ENCODE assay signal across 8 mouse cellular contexts in genomic region chr2:181838293-181838680, GRCm38 (mm10). TPM values are rescaled to one million over a fixed set of nuclear protein-coding genes. Genes with fewer than 3 reads are reported as not detected.
A peak's percentile ranks its signal among the peaks of the same experiment; 100 is the strongest.
DNase-seq lines count a peak whose midpoint lies in the region; ATAC-seq and TF ChIP-seq lines count a peak whose summit lies in the region.

No protein-coding gene starts in this region.

- peaks cover 9% of the 10 kb centered on the region in 2 experiments for H3K4me1 ChIP-seq in MEL (ENCODE audit: control insufficient read depth in 1 of 2, insufficient read depth in 2 of 2, low read length in 2 of 2)
- no peaks in the 10 kb centered on the region for H3K4me1 ChIP-seq in embryonic fibroblast, embryonic 13.5 days (ENCODE audit: control insufficient read depth, insufficient read depth, low read length)
- H3K4me1 ChIP-seq in hindbrain, embryonic 14.5 days (replicated peaks; ENCODE audit: control insufficient read depth, insufficient read depth, low read length), result peaks cover 5% of the 10 kb centered on the region; the same call in 1 of the 2 replicates
- no peaks in the 10 kb centered on the region; the same call in 1 of the 2 replicates for H3K4me1 ChIP-seq in liver, embryonic 11.5 days (replicated peaks; ENCODE audit: control insufficient read depth, insufficient read depth, low read length)
- H3K4me1 ChIP-seq in neural tube, embryonic 14.5 days (ENCODE audit: control insufficient read depth, insufficient read depth, low read length), result peaks cover 10% of the 10 kb centered on the region; the same call in 1 of the 2 replicates

- H3K27ac ChIP-seq in MEL (ENCODE audit: control insufficient read depth, low read depth, low read length), result no peak overlapping the region
- no peak overlapping the region for H3K27ac ChIP-seq in embryonic fibroblast, embryonic 13.5 days (ENCODE audit: insufficient read depth, low read length)
- peak overlapping the region; percentile 81 for H3K27ac ChIP-seq in hindbrain, embryonic 14.5 days
- no peak overlapping the region for H3K27ac ChIP-seq in liver, embryonic 11.5 days (ENCODE audit: low read depth, low read length)
- H3K27ac ChIP-seq in neural tube, embryonic 14.5 days (ENCODE audit: low read depth, low read length), result no peak overlapping the region; the same call in 1 of the 2 replicates

- H3K9me3 ChIP-seq in MEL (replicated peaks; ENCODE audit: insufficient read depth, low read length), result no peaks in the 10 kb centered on the region
- H3K9me3 ChIP-seq in hindbrain, embryonic 14.5 days (ENCODE audit: control insufficient read depth, low read length), result no peaks in the 10 kb centered on the region
- H3K9me3 ChIP-seq in liver, embryonic 11.5 days (ENCODE audit: control insufficient read depth, low read length), result no peaks in the 10 kb centered on the region
- no peaks in the 10 kb centered on the region for H3K9me3 ChIP-seq in neural tube, embryonic 14.5 days (ENCODE audit: control insufficient read depth, low read length)

- WGBS in hindbrain, embryonic 14.5 days, result 0% methylated on average over 3 of the region's 3 CpGs
- 11% methylated on average over 3 of the region's 3 CpGs for WGBS in liver, embryonic 11.5 days
- WGBS in neural tube, embryonic 14.5 days, result 0% methylated on average over 3 of the region's 3 CpGs

- peak overlapping the region; percentile 77 for H3K9ac ChIP-seq in MEL (ENCODE audit: control insufficient read depth, low read depth, low read length, poor library complexity, severe bottlenecking)
- H3K9ac ChIP-seq in hindbrain, embryonic 14.5 days, result peak overlapping the region; percentile 78
- peak overlapping the region; percentile 72 for H3K9ac ChIP-seq in liver, embryonic 11.5 days (ENCODE audit: low read depth, low read length)
- peak overlapping the region; percentile 67 for H3K9ac ChIP-seq in neural tube, embryonic 14.5 days (replicated peaks; ENCODE audit: low read depth, low read length)

- peaks cover 3 to 11% of the 10 kb centered on the region in 2 experiments; a peak in 3 of 4 replicates for H3K36me3 ChIP-seq in MEL (ENCODE audit: control insufficient read depth in 1 of 2, insufficient read depth in 2 of 2, low read length in 2 of 2)
- H3K36me3 ChIP-seq in hindbrain, embryonic 14.5 days (replicated peaks; ENCODE audit: control insufficient read depth, insufficient read depth), result peaks cover 21% of the 10 kb centered on the region
- no peaks in the 10 kb centered on the region for H3K36me3 ChIP-seq in liver, embryonic 11.5 days (ENCODE audit: control insufficient read depth, insufficient read depth, low read length)
- H3K36me3 ChIP-seq in neural tube, embryonic 14.5 days (ENCODE audit: control insufficient read depth, insufficient read depth, low read length), result no peaks in the 10 kb centered on the region; the same call in 1 of the 2 replicates

- TF ChIP-seq CTCF in MEL (IDR thresholded peaks at IDR 0.05 in 2 of 3, conservative IDR thresholded peaks at IDR 0.05 in 1 of 3; ENCODE audit: control insufficient read depth in 1 of 3, insufficient read depth in 1 of 3, low read depth in 2 of 3, low read length in 3 of 3, poor library complexity in 1 of 3, severe bottlenecking in 1 of 3), result no peak
- no peak for TF ChIP-seq CTCF in embryonic fibroblast, embryonic 13.5 days (IDR thresholded peaks at IDR 0.05; ENCODE audit: borderline replicate concordance, insufficient read depth, low read length)

- TF ChIP-seq POLR2A in MEL (IDR thresholded peaks at IDR 0.05; ENCODE audit: control insufficient read depth in 1 of 2, insufficient read depth in 1 of 2, low read depth in 1 of 2, low read length in 2 of 2, poor library complexity in 1 of 2), result no peak
- TF ChIP-seq POLR2A in embryonic fibroblast, embryonic 13.5 days (IDR thresholded peaks at IDR 0.05; ENCODE audit: low read depth, low read length), result no peak

- peak; percentile 12 for DNase-seq in embryo, embryonic 11 days
- no peak for DNase-seq in embryo, embryonic 9.5 days (ENCODE audit: extremely low spot score)
- DNase-seq in MEL (ENCODE audit: low read depth, low spot score), result peak; percentile 33
- DNase-seq in hindbrain, embryonic 14.5 days (ENCODE audit: low spot score), result no peak
- DNase-seq in liver, embryonic 11.5 days (ENCODE audit: low spot score), result no peak

- no peak for ATAC-seq in hindbrain, embryonic 14.5 days (ENCODE audit: low FRiP score)
- no peak for ATAC-seq in liver, embryonic 11.5 days (replicated peaks; ENCODE audit: low FRiP score)
- peak; percentile 32; the same call in 1 of the 2 replicates for ATAC-seq in neural tube, embryonic 14.5 days (ENCODE audit: low read depth)
- no peak for ATAC-seq in granulocyte monocyte progenitor cell, adult 5-6 weeks (replicated peaks; ENCODE audit: poor library complexity, severe bottlenecking)

- H3K4me3 ChIP-seq in MEL (ENCODE audit: control insufficient read depth in 1 of 2, insufficient read depth in 1 of 2, low read depth in 2 of 2, low read length in 2 of 2), result peak overlapping the region; percentile 62 to 76
- peak overlapping the region; percentile 70 for H3K4me3 ChIP-seq in embryonic fibroblast, embryonic 13.5 days (ENCODE audit: insufficient read depth, low read length)
- H3K4me3 ChIP-seq in hindbrain, embryonic 14.5 days (replicated peaks; ENCODE audit: low read length), result peak overlapping the region; percentile 57
- H3K4me3 ChIP-seq in liver, embryonic 11.5 days (ENCODE audit: low read depth, low read length), result peak overlapping the region; percentile 77
- peak overlapping the region; percentile 51 for H3K4me3 ChIP-seq in neural tube, embryonic 14.5 days (ENCODE audit: low read depth, low read length)

- no peaks in the 10 kb centered on the region for H3K27me3 ChIP-seq in MEL (ENCODE audit: control insufficient read depth in 1 of 2, insufficient read depth in 2 of 2, low read length in 2 of 2)
- no peaks in the 10 kb centered on the region for H3K27me3 ChIP-seq in hindbrain, embryonic 14.5 days (ENCODE audit: control insufficient read depth, insufficient read depth, low read length)
- no peaks in the 10 kb centered on the region for H3K27me3 ChIP-seq in liver, embryonic 11.5 days (replicated peaks; ENCODE audit: control insufficient read depth, insufficient read depth, low read length)
- H3K27me3 ChIP-seq in neural tube, embryonic 14.5 days (ENCODE audit: control insufficient read depth, insufficient read depth, low read length), result no peaks in the 10 kb centered on the region

- TF ChIP-seq RAD21 in MEL (IDR thresholded peaks at IDR 0.05; ENCODE audit: low read depth, low read length), result no peak

- no peak for TF ChIP-seq EP300 in MEL (IDR thresholded peaks at IDR 0.05; ENCODE audit: low read depth in 1 of 2, low read length in 2 of 2)

- peak overlapping the region; percentile 64 for H3K4me2 ChIP-seq in hindbrain, embryonic 14.5 days (replicated peaks)
- H3K4me2 ChIP-seq in liver, embryonic 11.5 days, result peak overlapping the region; percentile 77
- peak overlapping the region; percentile 65 for H3K4me2 ChIP-seq in neural tube, embryonic 14.5 days (ENCODE audit: low read depth, low read length)

- peaks cover 2% of the 10 kb centered on the region; the same call in 1 of the 2 replicates for H3K79me2 ChIP-seq in MEL (ENCODE audit: control insufficient read depth, insufficient read depth, low read length, poor library complexity)

TF ChIP-seq in MEL, 35 proteins besides CTCF, POLR2A, EP300 and RAD21:
- TF ChIP-seq E2F4 (IDR thresholded peaks at IDR 0.05; ENCODE audit: borderline replicate concordance, low read depth, low read length), result no peak

RNA-seq across cellular contexts. Expression of gene Pcmtd2, which starts 0.6 kb away (rescaled TPM):
- 9.9 and 10.3 TPM in 2 replicates for total RNA-seq in MEL (2012; rRNA removed)
- polyA plus RNA-seq in MEL (2012; ENCODE audit: insufficient read depth in 1 of 2, insufficient read length in 2 of 2, low read depth in 1 of 2, low replicate concordance in 2 of 2, missing spikeins in 1 of 2), result 10 to 100 TPM in 1 of 2 experiments, not detected in 1; 13.6 TPM
- polyA plus RNA-seq in embryonic fibroblast, embryonic 13.5 days (2011; ENCODE audit: insufficient read length, low read depth, missing spikeins), result 19.6 and 19.7 TPM in 2 replicates
- polyA plus RNA-seq in hindbrain, embryonic 14.5 days (2014; fragmentation: Nextera tagmentation; extraction: Ambion mirVana), result 29.0 and 32.6 TPM in 2 replicates
- 21.6 and 25.3 TPM in 2 replicates for polyA plus RNA-seq in liver, embryonic 11.5 days (2014; fragmentation: Nextera tagmentation; extraction: Ambion mirVana)
- 30.6 and 38.7 TPM in 2 replicates for polyA plus RNA-seq in neural tube, embryonic 14.5 days (2014; fragmentation: Nextera tagmentation; extraction: Ambion mirVana)
- total RNA-seq in granulocyte monocyte progenitor cell, adult 5-6 weeks (2014; fragmentation: Nextera tagmentation), result 14.4 and 20.2 TPM in 2 replicates
- 15.9 and 18.3 TPM in 2 replicates for total RNA-seq in granulocyte monocyte progenitor cell, adult 5-6 weeks (2017)

RNA-seq across cellular contexts. Expression of gene Polr3k, which starts 25.9 kb away (rescaled TPM):
- 41.2 and 50.3 TPM in 2 replicates for total RNA-seq in MEL (2012; rRNA removed)
- polyA plus RNA-seq in MEL (2012; ENCODE audit: insufficient read depth in 1 of 2, insufficient read length in 2 of 2, low read depth in 1 of 2, low replicate concordance in 2 of 2, missing spikeins in 1 of 2), result 10 to 100 TPM in 1 of 2 experiments, not detected in 1; 37.6 TPM
- 28.5 and 35.7 TPM in 2 replicates for polyA plus RNA-seq in embryonic fibroblast, embryonic 13.5 days (2011; ENCODE audit: insufficient read length, low read depth, missing spikeins)
- 75.7 and 80.9 TPM in 2 replicates for polyA plus RNA-seq in hindbrain, embryonic 14.5 days (2014; fragmentation: Nextera tagmentation; extraction: Ambion mirVana)
- polyA plus RNA-seq in liver, embryonic 11.5 days (2014; fragmentation: Nextera tagmentation; extraction: Ambion mirVana), result 64.7 and 73.6 TPM in 2 replicates
- polyA plus RNA-seq in neural tube, embryonic 14.5 days (2014; fragmentation: Nextera tagmentation; extraction: Ambion mirVana), result 80.2 and 86.0 TPM in 2 replicates
- total RNA-seq in granulocyte monocyte progenitor cell, adult 5-6 weeks (2014; fragmentation: Nextera tagmentation), result 27.7 and 31.2 TPM in 2 replicates
- total RNA-seq in granulocyte monocyte progenitor cell, adult 5-6 weeks (2017), result 21.8 and 31.1 TPM in 2 replicates

Comparison
In these comparisons a context has a peak if more than half of its experiments do, and no peak if none do; other contexts are left out.
1. DNase-seq: peak in embryo, embryonic 11 days (single experiment) and MEL (single experiment); none in embryo, embryonic 9.5 days (single experiment), hindbrain, embryonic 14.5 days (single experiment) and liver, embryonic 11.5 days (single experiment).
2. Peak in every context shown above with its lines, with median percentiles within 50 percentile points of each other: H3K4me3 ChIP-seq, H3K9ac ChIP-seq and H3K4me2 ChIP-seq.